Mouse (Mus musculus) heart, adult 9 months (tissue): ENCODE measurements at regions not wholly inside any gene's neighbourhood (a gene's known extent, or its start where the extent isn't known, plus 50 kb on each side); places are given as distances from the start of the nearest gene placed in this dataset.
A peak's percentile ranks its signal among the peaks of the same experiment; 100 is the strongest.

Experiments
- DNase-seq, 2 experiments: peaks; one replicate each; pipeline ENCODE4 v3.0.0; 2022; ENCODE audit warnings: low spot score in 2 of 2

- DNase-seq = no peak
Observed at GRCm38 (mm10) chr2:9592531-9592930, 288.5 kb upstream of the 4930412O13Rik start.

GRCm38 (mm10) chr2:9593931-9594330 is 287.1 kb upstream of the 4930412O13Rik start:
- DNase-seq = no peak

GRCm38 (mm10) chr2:9595236-9595850 is 285.7 kb upstream of the 4930412O13Rik start:
- DNase-seq = no peak

GRCm38 (mm10) chr2:9596135-9596534 is 284.9 kb upstream of the 4930412O13Rik start:
- DNase-seq = no peak

GRCm38 (mm10) chr2:9604984-9605383 is 276.1 kb upstream of the 4930412O13Rik start:
- DNase-seq = no peak

GRCm38 (mm10) chr2:9607547-9607946 is 273.5 kb upstream of the 4930412O13Rik start:
- no peak for DNase-seq

- no peak for DNase-seq
Observed at GRCm38 (mm10) chr2:9614415-9614814, 266.6 kb upstream of the 4930412O13Rik start.

- DNase-seq = no peak
Observed at GRCm38 (mm10) chr2:9616292-9616691, 264.8 kb upstream of the 4930412O13Rik start.

GRCm38 (mm10) chr2:9620303-9621244 is 260.5 kb upstream of the 4930412O13Rik start:
- DNase-seq = peak; percentile 83 to 84

- DNase-seq = no peak
Observed at GRCm38 (mm10) chr2:9623702-9624101, 257.4 kb upstream of the 4930412O13Rik start.

- DNase-seq = no peak
Observed at GRCm38 (mm10) chr2:9628026-9628425, 253.0 kb upstream of the 4930412O13Rik start.

- DNase-seq = peak; percentile 68 to 76
Observed at GRCm38 (mm10) chr2:9632719-9633446, 248.2 kb upstream of the 4930412O13Rik start.

- DNase-seq = no peak
Observed at GRCm38 (mm10) chr2:9639262-9639661, 241.8 kb upstream of the 4930412O13Rik start.

- DNase-seq = no peak
Observed at GRCm38 (mm10) chr2:9641629-9642028, 239.4 kb upstream of the 4930412O13Rik start.

- no peak for DNase-seq
Observed at GRCm38 (mm10) chr2:9642411-9642810, 238.6 kb upstream of the 4930412O13Rik start.

GRCm38 (mm10) chr2:9646466-9646865 is 234.6 kb upstream of the 4930412O13Rik start:
- DNase-seq = no peak

GRCm38 (mm10) chr2:9646963-9647362 is 234.1 kb upstream of the 4930412O13Rik start:
- no peak for DNase-seq

- no peak for DNase-seq
Observed at GRCm38 (mm10) chr2:9650082-9650481, 231.0 kb upstream of the 4930412O13Rik start.

- no peak for DNase-seq
Observed at GRCm38 (mm10) chr2:9658880-9659279, 222.2 kb upstream of the 4930412O13Rik start.

- DNase-seq = no peak
Observed at GRCm38 (mm10) chr2:9669621-9670020, 211.4 kb upstream of the 4930412O13Rik start.

- DNase-seq = peak; percentile 1 to 13
Observed at GRCm38 (mm10) chr2:9681691-9682152, 199.3 kb upstream of the 4930412O13Rik start.

- DNase-seq = no peak
Observed at GRCm38 (mm10) chr2:9683673-9684210, 197.3 kb upstream of the 4930412O13Rik start.
